Mouse (Mus musculus): ENCODE measurements around the gene Hdgf.

DNA sequence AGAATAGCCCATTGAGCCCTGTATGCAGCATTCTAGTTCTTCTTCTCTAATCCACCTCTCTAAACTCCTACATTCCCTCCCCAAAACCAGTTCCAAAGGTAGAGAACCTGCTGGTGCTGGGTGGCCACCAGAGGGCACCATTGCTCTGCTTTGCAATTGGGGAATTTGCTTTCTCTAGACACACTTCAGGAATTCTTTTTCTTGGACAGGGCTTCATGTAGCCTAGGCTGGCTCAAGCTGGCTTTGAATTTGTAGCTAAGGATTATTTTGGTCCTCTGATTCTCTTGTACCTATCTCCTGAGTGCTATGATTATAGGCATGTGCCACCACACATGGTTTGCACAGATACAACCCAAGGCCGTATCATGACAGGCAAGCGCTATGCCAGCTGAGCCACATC lies 29.7 kb downstream of the Hdgf start:
- TF ChIP-seq CTCF (IDR thresholded peaks at IDR 0.05; ENCODE audit: control insufficient read depth, insufficient read depth, insufficient replicate concordance, low read depth, low read length) (peak; percentile 55; the same call in 1 of the 2 replicates), POLR2A (IDR thresholded peaks at IDR 0.05; ENCODE audit: control insufficient read depth, low read depth, low read length) (no peak)
